Mouse (Mus musculus) myocyte (in vitro differentiated cells): ENCODE data around the gene Nsg2. TPM values are rescaled to one million over a fixed set of nuclear protein-coding genes. Genes with fewer than 3 reads are reported as not detected.

Source experiments
- H3K27me3 ChIP-seq: one replicate; pipeline ENCODE4 v1.6.1; 2011; ENCODE audit not compliant: control insufficient read depth, insufficient read depth, insufficient read length
- H3K36me3 ChIP-seq: one replicate; pipeline ENCODE4 v1.6.1; 2011; ENCODE audit not compliant: control insufficient read depth, insufficient read depth
- H3K4me2 ChIP-seq: one replicate; pipeline ENCODE4 v1.6.1; 2011; ENCODE audit warnings: low read depth, control low read depth
- H3K4me3 ChIP-seq: one replicate; pipeline ENCODE4 v1.5.1; 2011; ENCODE audit warnings: mild to moderate bottlenecking, control low read depth, moderate library complexity
- H3K79me2 ChIP-seq: one replicate; pipeline ENCODE4 v1.6.1; 2011; ENCODE audit not compliant: control insufficient read depth, insufficient read depth
- H3ac ChIP-seq: one replicate; pipeline ENCODE4 v1.6.1; 2011; ENCODE audit not compliant: control insufficient read depth, insufficient read length
- CEBPB ChIP-seq: IDR thresholded peaks from 2 replicates; pipeline ENCODE4 v1.6.1; 2011; ENCODE audit warnings: mild to moderate bottlenecking, moderate library complexity; ENCODE audit not compliant: poor library complexity, insufficient read depth, severe bottlenecking
- E2F4 ChIP-seq: IDR thresholded peaks from one replicate; pipeline ENCODE4 v1.6.1; 2011; ENCODE audit warnings: mild to moderate bottlenecking, control low read depth, moderate library complexity; ENCODE audit not compliant: insufficient read depth
- MAX ChIP-seq: IDR thresholded peaks from one replicate; pipeline ENCODE4 v1.6.1; 2011; ENCODE audit warnings: low read depth, mild to moderate bottlenecking, control low read depth
- MYOD1 ChIP-seq, 3 experiments: IDR thresholded peaks; one replicate each; pipeline ENCODE4 v1.6.1; 2011; ENCODE audit warnings: control low read depth in 2 of 3, low read depth in 2 of 3, mild to moderate bottlenecking in 2 of 3, moderate library complexity in 1 of 3; ENCODE audit not compliant: insufficient read length in 2 of 3, control insufficient read depth in 1 of 3
- MYOG ChIP-seq, 3 experiments: IDR thresholded peaks; one replicate each; pipeline ENCODE4 v1.6.1; 2011; ENCODE audit warnings: control low read depth in 2 of 3, low read depth in 2 of 3, mild to moderate bottlenecking in 2 of 3; ENCODE audit not compliant: insufficient read length in 2 of 3, control insufficient read depth in 1 of 3, insufficient read depth in 1 of 3
- POLR2A ChIP-seq: IDR thresholded peaks from one replicate; pipeline ENCODE4 v1.6.1; 2011; ENCODE audit warnings: low read depth, mild to moderate bottlenecking, control low read depth, moderate library complexity; ENCODE audit not compliant: insufficient read length
- POLR2AphosphoS2 ChIP-seq: IDR thresholded peaks from one replicate; pipeline ENCODE4 v1.6.1; 2011; ENCODE audit warnings: low read depth, control low read depth; ENCODE audit not compliant: insufficient read length
- REST ChIP-seq: IDR thresholded peaks from one replicate; pipeline ENCODE4 v1.6.1; 2011; ENCODE audit warnings: mild to moderate bottlenecking, control low read depth, moderate library complexity; ENCODE audit not compliant: insufficient read depth, insufficient read length
- SRF ChIP-seq: IDR thresholded peaks from one replicate; pipeline ENCODE4 v1.6.1; 2011; ENCODE audit warnings: low read depth; ENCODE audit not compliant: control insufficient read depth, insufficient read length
- TCF12 ChIP-seq: IDR thresholded peaks from one replicate; pipeline ENCODE4 v1.6.1; 2011; ENCODE audit warnings: mild to moderate bottlenecking, control low read depth; ENCODE audit not compliant: poor library complexity, insufficient read depth, severe bottlenecking
- TCF3 ChIP-seq: IDR thresholded peaks from one replicate; pipeline ENCODE4 v1.6.1; 2011; ENCODE audit warnings: low read depth, control low read depth; ENCODE audit not compliant: insufficient read length
- USF1 ChIP-seq: IDR thresholded peaks from one replicate; pipeline ENCODE4 v1.6.1; 2011; ENCODE audit warnings: low read depth, mild to moderate bottlenecking, control low read depth, moderate library complexity
- polyA plus RNA-seq: library from polyadenylated mRNA; unstranded; fragments of >200 nt; fragmentation: generic; extraction: Trizol; gene quantifications from one replicate; pipeline ENCODE4 v1.2.1, GENCODE M21; 2012; ENCODE audit warnings: missing spikeins

Gene Nsg2
- polyA plus RNA-seq, 1 experiment = 0.18 TPM

- H3K4me3 ChIP-seq = no peak overlapping the region
- TF ChIP-seq USF1 (no peak), E2F4 (no peak), POLR2AphosphoS2 (no peak), CEBPB (no peak), TCF3 (no peak)
- no peak overlapping the region for H3ac ChIP-seq
- no peaks in the 10 kb centered on the region for H3K36me3 ChIP-seq
- no peak overlapping the region for H3K4me2 ChIP-seq
- no peaks in the 10 kb centered on the region for H3K79me2 ChIP-seq
- no peaks in the 10 kb centered on the region for H3K27me3 ChIP-seq
These were observed 31.1 kb downstream of the Nsg2 start for GRCm38 (mm10) chr11:32031396-32031795.

GRCm38 (mm10) chr11:32032053-32032452 is 31.8 kb downstream of the Nsg2 start:
- H3K27me3 ChIP-seq = no peaks in the 10 kb centered on the region
- H3K4me3 ChIP-seq = no peak overlapping the region
- no peak overlapping the region for H3K4me2 ChIP-seq
- H3ac ChIP-seq = no peak overlapping the region
- TF ChIP-seq POLR2A (no peak), TCF12 (no peak), TCF3 (no peak), CEBPB (no peak), MYOG (IDR thresholded peaks at IDR 0.05; ENCODE audit: control insufficient read depth in 1 of 3, insufficient read depth in 1 of 3, insufficient read length in 2 of 3, low read depth in 2 of 3) (no peak), E2F4 (no peak), REST (no peak), USF1 (no peak), MAX (no peak), MYOD1 (IDR thresholded peaks at IDR 0.05; ENCODE audit: control insufficient read depth in 1 of 3, insufficient read length in 2 of 3, low read depth in 2 of 3) (no peak), SRF (no peak), POLR2AphosphoS2 (no peak)
- H3K36me3 ChIP-seq = no peaks in the 10 kb centered on the region
- no peaks in the 10 kb centered on the region for H3K79me2 ChIP-seq

DNA sequence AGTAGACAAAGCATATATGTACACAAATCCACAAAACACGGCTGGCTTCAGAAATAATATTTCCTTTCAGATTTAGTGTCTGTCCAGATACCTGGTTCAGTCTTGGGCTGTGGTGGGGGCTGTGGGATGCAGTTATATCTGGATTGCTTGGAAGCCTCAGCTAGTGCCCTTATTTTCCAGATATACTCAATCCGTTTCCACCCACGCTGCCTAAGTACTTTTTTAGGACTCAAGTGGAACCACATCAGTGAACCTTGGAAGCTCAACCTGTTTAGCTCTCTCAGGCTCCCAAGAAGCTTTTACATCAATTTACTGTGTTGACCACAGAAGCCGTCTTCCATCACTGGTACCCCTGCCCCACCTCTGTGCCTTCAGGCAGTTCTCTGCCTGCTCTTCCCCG is 35.6 kb downstream of the Nsg2 start:
- Histone ChIP-seq H3K79me2 (no peaks in the 10 kb centered on the region), H3K36me3 (no peaks in the 10 kb centered on the region), H3K27me3 (no peaks in the 10 kb centered on the region), H3K4me2 (no peak overlapping the region), H3K4me3 (no peak overlapping the region), H3ac (no peak overlapping the region)
- TF ChIP-seq MAX = no peak
- TF ChIP-seq TCF3 = no peak
- no peak for TF ChIP-seq MYOD1 (IDR thresholded peaks at IDR 0.05; ENCODE audit: control insufficient read depth in 1 of 3, insufficient read length in 2 of 3, low read depth in 2 of 3)
- no peak for TF ChIP-seq CEBPB
- TF ChIP-seq SRF = no peak
- TF ChIP-seq E2F4 = no peak
- no peak for TF ChIP-seq MYOG (IDR thresholded peaks at IDR 0.05; ENCODE audit: control insufficient read depth in 1 of 3, insufficient read depth in 1 of 3, insufficient read length in 2 of 3, low read depth in 2 of 3)
- TF ChIP-seq POLR2A = no peak
- no peak for TF ChIP-seq REST
- no peak for TF ChIP-seq POLR2AphosphoS2
- TF ChIP-seq USF1 = no peak
- TF ChIP-seq TCF12 = no peak

- no peaks in the 10 kb centered on the region for H3K36me3 ChIP-seq
- no peaks in the 10 kb centered on the region for H3K79me2 ChIP-seq
- no peak overlapping the region for H3K4me3 ChIP-seq
- H3K4me2 ChIP-seq = no peak overlapping the region
- no peaks in the 10 kb centered on the region for H3K27me3 ChIP-seq
- TF ChIP-seq MAX (no peak), POLR2AphosphoS2 (no peak), CEBPB (no peak), USF1 (no peak), POLR2A (no peak), SRF (no peak), MYOG (IDR thresholded peaks at IDR 0.05; ENCODE audit: control insufficient read depth in 1 of 3, insufficient read depth in 1 of 3, insufficient read length in 2 of 3, low read depth in 2 of 3) (no peak), E2F4 (no peak), TCF12 (no peak), TCF3 (no peak), REST (no peak), MYOD1 (IDR thresholded peaks at IDR 0.05; ENCODE audit: control insufficient read depth in 1 of 3, insufficient read length in 2 of 3, low read depth in 2 of 3) (no peak)
- no peak overlapping the region for H3ac ChIP-seq
These were observed 39.4 kb downstream of the Nsg2 start for GRCm38 (mm10) chr11:32039656-32040055.

- TF ChIP-seq MAX = no peak
- no peak for TF ChIP-seq MYOD1 (IDR thresholded peaks at IDR 0.05; ENCODE audit: control insufficient read depth in 1 of 3, insufficient read length in 2 of 3, low read depth in 2 of 3)
- TF ChIP-seq POLR2A = no peak
- no peak for TF ChIP-seq TCF3
- Histone ChIP-seq H3K79me2 (no peaks in the 10 kb centered on the region), H3K4me3 (no peak overlapping the region), H3ac (no peak overlapping the region), H3K27me3 (no peaks in the 10 kb centered on the region), H3K36me3 (no peaks in the 10 kb centered on the region), H3K4me2 (no peak overlapping the region)
These were observed 57.1 kb downstream of the Nsg2 start for GRCm38 (mm10) chr11:32057389-32057788.
